Mouse (Mus musculus) intestine, embryonic 14.5 days (tissue): Measurements from ENCODE around the gene Aktip. TPM values are rescaled to one million over a fixed set of nuclear protein-coding genes. Genes with fewer than 3 reads are reported as not detected.

Source experiments
- ATAC-seq: fragments of 200-750 bp; cut with Nextera tagmentation; replicated peaks from 2 replicates; pipeline ENCODE4 v1.8.0; 2017; ENCODE audit warnings: low read depth, moderate number of reproducible peaks, moderate TSS enrichment, moderate library complexity; ENCODE audit not compliant: low FRiP score, low TSS enrichment
- DNase-seq: peaks from one replicate; pipeline ENCODE4 v3.0.0-alpha.2; 2018; ENCODE audit warnings: low spot score
- H3K27ac ChIP-seq: fragments of 300-500 bp; sonication (generic); 2 replicates; pipeline ENCODE4 v1.5.1; 2014; ENCODE audit warnings: low read depth, mild to moderate bottlenecking, control low read depth
- H3K27me3 ChIP-seq: fragments of 300-500 bp; sonication (generic); replicated peaks from 2 replicates; pipeline ENCODE4 v1.6.1; 2014; ENCODE audit warnings: low read length, control low read depth; ENCODE audit not compliant: control insufficient read depth, insufficient read depth
- H3K36me3 ChIP-seq: fragments of 300-500 bp; sonication (generic); 2 replicates; pipeline ENCODE4 v1.6.1; 2014; ENCODE audit warnings: low read length, control low read depth; ENCODE audit not compliant: control insufficient read depth, insufficient read depth
- H3K4me1 ChIP-seq: fragments of 300-500 bp; sonication (generic); replicated peaks from 2 replicates; pipeline ENCODE4 v1.6.1; 2014; ENCODE audit warnings: low read length, control low read depth, mixed read lengths; ENCODE audit not compliant: control insufficient read depth, insufficient read depth
- H3K4me2 ChIP-seq: fragments of 300-500 bp; sonication (generic); 2 replicates; pipeline ENCODE4 v1.6.1; 2014; ENCODE audit warnings: low read length
- H3K4me3 ChIP-seq: fragments of 300-500 bp; sonication (generic); 2 replicates; pipeline ENCODE4 v1.5.1; 2014; ENCODE audit warnings: low read depth, low read length, control low read depth, mixed read lengths
- H3K9ac ChIP-seq: fragments of 300-500 bp; sonication (generic); 2 replicates; pipeline ENCODE4 v1.6.1; 2014; ENCODE audit warnings: mild to moderate bottlenecking, low read length
- H3K9me3 ChIP-seq: fragments of 300-500 bp; sonication (generic); 2 replicates; pipeline ENCODE4 v1.6.1; 2016; ENCODE audit warnings: low read length, control low read depth; ENCODE audit not compliant: control insufficient read depth
- WGBS: fragments of 180-500 bp; shearing (Covaris S2); extraction: QIAGEN DNeasy Blood & Tissue Kit; methylation state at CpG from one replicate; pipeline ENCODE4 v1.1.7; 2014; 5-methylcytosine and 5-hydroxymethylcytosine counted together
- polyA plus RNA-seq: library from polyadenylated mRNA; unstranded; fragments of >200 nt; fragmentation: Nextera tagmentation; extraction: Ambion mirVana; gene quantifications from 2 replicates; pipeline ENCODE4 v1.2.1, GENCODE M21; 2014

Gene Aktip
- polyA plus RNA-seq, 1 experiment from 2014 or later, result 48.6 TPM

DNA sequence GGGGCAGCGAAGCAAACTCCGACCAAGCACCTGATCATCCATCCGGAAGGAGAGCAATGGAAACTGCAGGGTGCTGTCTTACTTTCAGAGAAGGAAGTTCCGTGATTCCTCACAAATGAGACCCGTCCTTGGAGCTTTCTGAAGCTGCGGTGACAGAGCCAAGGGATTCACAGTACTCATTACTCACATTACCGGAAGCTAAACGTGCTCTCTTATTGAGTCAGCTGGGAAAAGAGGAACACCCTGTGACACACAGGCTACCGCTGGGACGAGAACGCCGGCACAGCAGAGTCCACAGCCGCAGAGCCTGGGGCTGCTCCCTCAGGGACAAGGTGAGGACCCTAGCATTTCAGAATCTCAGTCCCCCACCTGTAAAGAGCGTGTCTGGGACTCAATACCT, 23.6 kb downstream of the Aktip start:
- WGBS, result 69% methylated on average over 14 of the region's 14 CpGs
- Histone ChIP-seq H3K27ac (no peak overlapping the region), H3K27me3 (no peaks in the 10 kb centered on the region), H3K9me3 (no peaks in the 10 kb centered on the region), H3K9ac (no peak overlapping the region), H3K4me1 (no peaks in the 10 kb centered on the region), H3K36me3 (no peaks in the 10 kb centered on the region), H3K4me3 (no peak overlapping the region), H3K4me2 (no peak overlapping the region)
- DNase-seq (no peak), ATAC-seq (no peak)

GRCm38 (mm10) chr8:91171605-91172004, 28.2 kb downstream of the Aktip start:
- DNase-seq (no peak), ATAC-seq (no peak)
- Histone ChIP-seq H3K4me1 (no peaks in the 10 kb centered on the region), H3K4me3 (no peak overlapping the region), H3K27ac (no peak overlapping the region), H3K9ac (no peak overlapping the region), H3K27me3 (no peaks in the 10 kb centered on the region), H3K36me3 (no peaks in the 10 kb centered on the region), H3K9me3 (no peaks in the 10 kb centered on the region), H3K4me2 (no peak overlapping the region)
- WGBS, result 42% methylated on average over 13 of the region's 13 CpGs

DNA sequence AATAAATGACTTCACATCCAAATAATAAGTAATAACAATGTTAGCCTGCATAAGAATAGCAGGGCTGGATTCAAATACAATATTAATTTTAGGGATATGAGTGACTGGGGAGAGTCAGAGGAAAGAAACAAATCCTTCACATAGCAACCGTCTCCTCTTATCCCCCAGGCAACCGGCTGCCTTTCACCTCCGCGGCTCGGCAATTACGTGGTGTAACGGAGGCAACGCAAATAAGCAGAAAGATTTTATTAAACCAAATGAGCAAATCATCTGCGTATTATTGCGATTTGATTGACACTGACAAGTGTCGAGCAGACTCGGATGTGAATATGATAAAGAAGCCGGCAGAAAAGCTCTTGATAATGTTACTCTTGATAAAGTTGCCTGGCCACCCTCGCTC, 28.9 kb downstream of the Aktip start:
- H3K27me3 ChIP-seq, result no peaks in the 10 kb centered on the region
- WGBS, result 76% methylated on average over 14 of the region's 14 CpGs
- H3K4me3 ChIP-seq, result no peak overlapping the region
- no peaks in the 10 kb centered on the region for H3K9me3 ChIP-seq
- no peak for DNase-seq
- H3K27ac ChIP-seq, result no peak overlapping the region
- no peak overlapping the region for H3K9ac ChIP-seq
- no peak for ATAC-seq
- no peaks in the 10 kb centered on the region for H3K36me3 ChIP-seq
- no peak overlapping the region for H3K4me2 ChIP-seq
- H3K4me1 ChIP-seq, result no peaks in the 10 kb centered on the region

GRCm38 (mm10) chr8:91170152-91170551, 29.6 kb downstream of the Aktip start:
- no peaks in the 10 kb centered on the region for H3K9me3 ChIP-seq
- H3K27ac ChIP-seq, result no peak overlapping the region
- no peaks in the 10 kb centered on the region for H3K4me1 ChIP-seq
- no peak overlapping the region for H3K9ac ChIP-seq
- H3K27me3 ChIP-seq, result no peaks in the 10 kb centered on the region
- ATAC-seq (no peak), DNase-seq (no peak)
- WGBS, result 64% methylated on average over 6 of the region's 6 CpGs
- H3K4me3 ChIP-seq, result no peak overlapping the region
- no peaks in the 10 kb centered on the region for H3K36me3 ChIP-seq
- no peak overlapping the region for H3K4me2 ChIP-seq

- DNase-seq (no peak), ATAC-seq (no peak)
- Histone ChIP-seq H3K27me3 (no peaks in the 10 kb centered on the region), H3K4me3 (no peak overlapping the region), H3K9me3 (peaks cover 2% of the 10 kb centered on the region; the same call in 1 of the 2 replicates), H3K4me2 (no peak overlapping the region), H3K36me3 (no peaks in the 10 kb centered on the region), H3K4me1 (no peaks in the 10 kb centered on the region), H3K9ac (no peak overlapping the region), H3K27ac (no peak overlapping the region)
- 74% methylated on average over 15 of the region's 15 CpGs for WGBS
Measured at GRCm38 (mm10) chr8:91159959-91160800, 39.6 kb downstream of the Aktip start.

DNA sequence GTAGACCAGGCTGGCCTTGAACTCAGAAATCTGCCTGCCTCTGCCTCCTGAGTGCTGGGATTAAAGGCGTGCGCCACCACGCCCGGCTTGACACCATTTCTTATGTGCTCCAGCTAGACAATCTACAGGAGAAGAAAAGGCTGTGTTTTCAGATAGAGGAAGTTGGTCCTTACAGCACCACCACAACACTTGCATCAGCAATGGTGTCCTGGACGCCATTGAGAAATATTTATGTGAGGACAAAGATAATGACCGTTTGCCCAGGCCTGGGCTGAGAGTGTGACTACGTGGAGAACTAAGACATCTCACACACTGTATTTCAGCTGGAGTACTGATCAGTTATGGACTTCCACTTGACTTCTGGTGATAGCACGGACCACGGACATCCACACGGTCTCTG, 41.2 kb downstream of the Aktip start:
- Histone ChIP-seq H3K9ac (no peak overlapping the region), H3K4me1 (no peaks in the 10 kb centered on the region), H3K4me2 (no peak overlapping the region), H3K4me3 (no peak overlapping the region), H3K27me3 (no peaks in the 10 kb centered on the region), H3K27ac (no peak overlapping the region), H3K9me3 (no peaks in the 10 kb centered on the region), H3K36me3 (no peaks in the 10 kb centered on the region)
- ATAC-seq, result no peak
- DNase-seq, result no peak
- 92% methylated on average over 10 of the region's 10 CpGs for WGBS

DNA sequence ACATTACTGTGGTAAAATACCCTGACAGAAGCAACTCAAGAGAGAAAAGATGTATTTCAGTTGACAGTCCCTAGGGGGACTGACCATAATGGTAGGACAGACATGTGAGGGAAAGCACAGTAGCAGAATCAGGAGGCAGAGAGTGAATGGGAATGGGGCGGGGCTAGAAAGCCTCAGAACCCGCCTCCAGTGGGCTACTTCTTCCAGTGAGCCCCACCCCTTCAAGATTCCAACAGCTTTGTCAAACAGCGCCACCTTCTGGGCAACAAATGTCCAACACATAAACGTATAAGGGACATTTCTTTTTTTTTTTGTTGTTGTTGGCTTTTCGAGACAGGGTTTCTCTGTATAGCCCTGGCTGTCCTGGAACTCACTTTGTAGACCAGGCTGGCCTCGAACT, 45.2 kb downstream of the Aktip start:
- Histone ChIP-seq H3K9me3 (no peaks in the 10 kb centered on the region), H3K27ac (no peak overlapping the region), H3K9ac (no peak overlapping the region), H3K4me3 (no peak overlapping the region), H3K4me2 (no peak overlapping the region), H3K4me1 (no peaks in the 10 kb centered on the region), H3K36me3 (no peaks in the 10 kb centered on the region), H3K27me3 (no peaks in the 10 kb centered on the region)
- 49% methylated on average over 6 of the region's 6 CpGs for WGBS
- DNase-seq (no peak), ATAC-seq (no peak)

DNA sequence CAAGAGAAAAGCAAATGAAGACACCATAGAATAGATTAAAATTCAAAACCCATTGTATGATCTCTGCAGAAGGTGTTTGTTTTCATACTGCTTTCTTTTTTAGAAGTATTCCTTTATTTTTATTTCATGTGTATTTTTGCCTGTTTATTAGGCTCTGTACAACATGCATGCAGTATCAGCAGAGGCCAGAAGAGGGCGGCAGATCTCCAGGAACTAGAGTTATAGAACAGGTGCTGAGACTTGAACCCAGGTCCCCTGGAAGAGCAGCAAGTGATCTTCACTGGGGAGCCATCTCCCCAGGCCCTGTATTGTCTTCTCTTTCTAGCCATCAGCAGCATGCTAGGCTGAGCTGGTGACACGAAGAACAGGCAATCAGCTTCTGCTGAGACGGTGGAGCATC, 45.9 kb downstream of the Aktip start:
- no peaks in the 10 kb centered on the region for H3K9me3 ChIP-seq
- no peaks in the 10 kb centered on the region for H3K27me3 ChIP-seq
- DNase-seq, result no peak
- no peak overlapping the region for H3K4me3 ChIP-seq
- 75% methylated on average over 3 of the region's 3 CpGs for WGBS
- H3K4me1 ChIP-seq, result no peaks in the 10 kb centered on the region
- ATAC-seq, result no peak
- H3K4me2 ChIP-seq, result no peak overlapping the region
- no peak overlapping the region for H3K9ac ChIP-seq
- no peak overlapping the region for H3K27ac ChIP-seq
- no peaks in the 10 kb centered on the region for H3K36me3 ChIP-seq

DNA sequence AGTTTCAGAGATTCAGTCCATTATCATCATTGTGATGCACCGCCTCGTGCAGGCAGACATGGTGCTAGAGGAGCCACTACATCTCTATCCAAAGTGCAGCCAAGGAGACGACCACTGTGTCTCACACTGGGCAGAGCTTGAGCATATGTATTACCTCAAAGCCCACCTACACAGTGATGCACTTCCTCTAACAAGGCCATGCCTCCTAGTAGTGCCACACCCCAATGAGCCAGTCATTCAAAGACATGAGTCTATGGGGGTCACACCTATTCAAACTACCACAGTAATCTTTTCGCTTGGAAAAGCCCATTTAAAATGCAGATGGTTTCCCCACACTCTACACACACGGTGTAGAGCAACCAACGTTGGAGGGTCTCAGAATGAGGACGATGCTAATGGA, 48.2 kb downstream of the Aktip start:
- 88% methylated on average over 7 of the region's 7 CpGs for WGBS
- Histone ChIP-seq H3K27ac (no peak overlapping the region), H3K9ac (no peak overlapping the region), H3K4me3 (no peak overlapping the region), H3K27me3 (no peaks in the 10 kb centered on the region), H3K36me3 (no peaks in the 10 kb centered on the region), H3K9me3 (no peaks in the 10 kb centered on the region), H3K4me1 (no peaks in the 10 kb centered on the region), H3K4me2 (no peak overlapping the region)
- ATAC-seq (no peak), DNase-seq (no peak)
